Mouse (Mus musculus) thymus, adult 2 months (tissue): ENCODE results near the gene Gprc5b.

ENCODE experiments used
- CTCF ChIP-seq: fragments of 200-500 bp; IDR thresholded peaks from 2 replicates; pipeline ENCODE4 v1.5.1; 2012; ENCODE audit warnings: mild to moderate bottlenecking, control low read depth, low read length, moderate library complexity, borderline replicate concordance; ENCODE audit not compliant: control insufficient read depth, poor library complexity, insufficient read depth; ENCODE audit errors: extremely low read depth
- POLR2A ChIP-seq: fragments of 200-500 bp; IDR thresholded peaks from 2 replicates; pipeline ENCODE4 v1.6.1; 2012; ENCODE audit warnings: mild to moderate bottlenecking, low read length, control low read depth, moderate library complexity; ENCODE audit not compliant: control insufficient read depth, poor library complexity, insufficient read depth; ENCODE audit errors: extremely low read depth

- TF ChIP-seq CTCF (no peak), POLR2A (no peak)
Observed at GRCm38 (mm10) chr7:118928916-118929315, 66.1 kb downstream of the Gprc5b start.
